Mouse (Mus musculus): ENCODE results near the gene Vmn2r6. TPM values are rescaled to one million over a fixed set of nuclear protein-coding genes. Genes with fewer than 3 reads are reported as not detected.
"Not testable (repeated sequence)": the region's sequence is repeated elsewhere in the genome, so short reads cannot be mapped to it uniquely, and the experiment has no call there.

Vmn2r6 gene
- total RNA-seq (2021): not detected
- long read RNA-seq, experiment 1: 0 reads
- long read RNA-seq, experiment 2: 0 reads

DNA sequence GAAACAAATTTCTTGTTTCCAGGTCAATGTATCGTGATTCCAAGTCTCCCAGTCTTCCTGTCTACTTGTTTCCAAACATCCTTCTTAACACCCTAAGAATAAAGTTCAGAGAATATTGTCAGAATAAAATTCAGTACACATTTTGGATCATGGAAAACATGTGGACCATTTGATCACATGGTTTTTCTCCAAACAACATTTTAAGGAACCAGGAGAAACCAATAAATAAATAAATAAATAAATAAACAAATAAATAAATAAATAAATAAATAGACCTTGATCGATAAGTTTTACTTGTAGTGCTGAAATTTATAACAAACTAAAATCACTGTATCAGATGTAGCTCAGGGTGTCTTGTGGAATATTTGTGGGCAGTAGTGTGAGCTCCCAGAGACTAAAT, at the start of gene Vmn2r6:
Vmn2r6 (minus strand) TSS at position 101 of the 400 bp plus-strand sequence.
- not testable (repeated sequence) for DNase-seq (ENCODE audit: low spot score in 2 of 2)

DNA sequence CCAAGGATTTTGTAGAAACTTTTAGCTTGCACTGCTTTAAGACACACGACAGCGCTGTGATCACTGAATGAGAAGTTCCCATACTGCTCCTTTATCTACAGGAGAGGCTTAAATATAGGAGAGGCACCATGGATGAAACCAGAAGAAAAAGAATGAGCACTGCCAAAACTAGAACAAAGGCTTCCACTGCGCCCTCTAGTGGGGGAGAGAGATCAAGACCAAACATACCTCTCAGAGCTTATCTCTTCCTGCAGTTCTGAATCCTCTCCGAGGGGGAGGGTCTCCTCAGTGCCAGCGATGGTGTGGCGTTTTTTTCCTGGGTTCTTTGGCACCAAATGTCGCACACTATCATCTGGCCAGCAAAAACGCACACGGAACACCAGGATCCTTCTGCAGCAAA, 22.0 kb upstream of the Vmn2r6 start:
- DNase-seq (ENCODE audit: low spot score in 2 of 2): peak; percentile 12 to 22

DNA sequence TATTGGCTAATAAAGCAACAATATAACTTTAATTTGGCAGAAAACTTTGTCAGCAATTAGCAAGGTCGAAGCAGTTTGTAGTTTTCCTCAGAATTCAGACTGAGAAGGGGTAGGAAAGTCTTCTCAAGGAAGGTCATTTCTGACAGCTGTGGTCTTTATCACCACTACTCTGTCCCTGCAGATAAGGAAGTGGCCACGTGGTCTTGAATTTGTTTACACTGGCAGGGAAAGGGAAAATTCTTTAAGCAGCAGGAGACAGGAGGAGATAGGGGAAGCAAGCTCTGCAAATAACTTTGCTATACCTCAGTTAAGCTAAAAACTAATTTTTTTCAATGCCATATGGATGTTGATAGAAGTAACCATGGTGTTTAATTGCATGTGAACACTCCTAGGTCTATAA, 3.2 kb upstream of the Vmn2r6 start:
- DNase-seq (ENCODE audit: low spot score in 2 of 2): not testable (repeated sequence)

DNA sequence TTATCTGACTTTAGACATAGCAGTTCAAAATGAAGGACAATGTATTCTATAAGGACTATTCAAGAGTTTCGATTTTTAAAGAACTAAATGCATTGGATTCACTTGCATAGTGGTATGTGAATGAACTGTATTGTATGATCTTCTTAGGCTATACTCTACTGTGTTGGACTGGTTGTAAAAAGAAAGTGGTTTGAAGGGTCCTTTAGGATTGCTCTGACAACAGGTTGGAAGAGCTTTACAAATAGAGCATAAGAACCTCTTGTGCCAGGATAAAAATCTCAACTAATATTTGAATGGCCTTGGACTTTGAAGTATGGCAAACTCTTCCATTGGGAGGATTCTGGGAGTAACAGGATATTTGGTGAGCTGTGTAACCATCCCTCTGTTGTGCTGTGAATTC, 42.0 kb downstream of the Vmn2r6 start:
- not testable (repeated sequence) for DNase-seq (ENCODE audit: low spot score in 2 of 2)

DNA sequence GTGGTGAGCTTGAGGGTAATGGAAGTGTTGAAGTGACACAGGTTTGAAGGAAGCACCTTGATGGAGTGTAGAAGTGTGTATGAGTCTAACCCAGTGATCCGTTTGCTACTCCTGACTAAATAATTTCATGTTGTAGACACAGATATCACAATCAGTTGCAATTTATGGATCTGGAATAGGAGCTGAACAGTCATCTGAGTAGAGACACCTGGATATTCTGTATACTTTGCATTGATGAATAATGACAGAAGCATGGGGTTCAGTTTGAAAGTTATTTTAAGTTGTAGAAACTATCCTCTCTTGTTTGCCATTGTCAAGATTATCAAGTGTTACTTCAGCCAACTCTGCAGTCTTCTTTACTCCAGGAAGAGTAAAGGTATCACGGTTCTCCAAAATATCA, 55.9 kb downstream of the Vmn2r6 start, which contains the start of gene Vmn2r5:
Vmn2r5 (minus strand) TSS at position 101 of the 400 bp plus-strand sequence.
- DNase-seq (ENCODE audit: low spot score in 2 of 2): not testable (repeated sequence)

Other genes with a start within 250 kb of the Vmn2r6 start
- gene Vmn2r4, start 150.5 kb downstream of the Vmn2r6 start, total RNA-seq (2021): not detected
- gene Vmn2r5, start 56.0 kb downstream of the Vmn2r6 start, total RNA-seq (2021): not detected

Measured in adrenal gland, adult 18-20 months (tissue).